Mouse (Mus musculus): ENCODE data around the gene Lce1a1.

DNA sequence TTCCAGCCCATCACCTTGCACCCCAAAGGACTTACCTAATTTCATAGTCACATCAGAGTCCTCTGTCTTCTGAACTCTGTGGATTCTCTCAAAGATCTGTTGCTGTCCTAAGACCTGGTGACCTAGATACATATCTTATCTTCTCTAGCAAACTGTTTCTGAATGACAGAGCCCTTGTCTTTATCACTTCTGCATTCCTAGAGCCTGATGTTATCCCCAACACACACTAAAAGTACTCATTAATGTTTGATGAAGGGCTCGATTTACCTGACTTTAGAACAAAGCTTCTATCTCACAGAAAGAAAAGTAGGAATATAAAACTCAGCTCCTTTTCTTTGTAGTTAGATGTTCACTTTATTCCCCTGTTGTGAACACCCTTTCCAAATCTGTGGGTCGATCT, 26.5 kb downstream of the Lce1a1 start, which contains the start of gene Lce6a:
- TF ChIP-seq CTCF (IDR thresholded peaks at IDR 0.05; ENCODE audit: borderline replicate concordance, insufficient read depth, low read length) (no peak), POLR2A (IDR thresholded peaks at IDR 0.05; ENCODE audit: low read depth, low read length) (no peak)

Measured in embryonic fibroblast, embryonic 13.5 days (primary cell).